Mouse (Mus musculus) urinary bladder, postnatal 10 days (tissue): ENCODE data around the gene Foxl1.
"Not testable (repeated sequence)": the region's sequence is repeated elsewhere in the genome, so short reads cannot be mapped to it uniquely, and the experiment has no call there.

ENCODE experiments used
- DNase-seq: peaks from one replicate; pipeline ENCODE4 v3.0.0; 2022; ENCODE audit warnings: low spot score

The Foxl1 gene

DNA sequence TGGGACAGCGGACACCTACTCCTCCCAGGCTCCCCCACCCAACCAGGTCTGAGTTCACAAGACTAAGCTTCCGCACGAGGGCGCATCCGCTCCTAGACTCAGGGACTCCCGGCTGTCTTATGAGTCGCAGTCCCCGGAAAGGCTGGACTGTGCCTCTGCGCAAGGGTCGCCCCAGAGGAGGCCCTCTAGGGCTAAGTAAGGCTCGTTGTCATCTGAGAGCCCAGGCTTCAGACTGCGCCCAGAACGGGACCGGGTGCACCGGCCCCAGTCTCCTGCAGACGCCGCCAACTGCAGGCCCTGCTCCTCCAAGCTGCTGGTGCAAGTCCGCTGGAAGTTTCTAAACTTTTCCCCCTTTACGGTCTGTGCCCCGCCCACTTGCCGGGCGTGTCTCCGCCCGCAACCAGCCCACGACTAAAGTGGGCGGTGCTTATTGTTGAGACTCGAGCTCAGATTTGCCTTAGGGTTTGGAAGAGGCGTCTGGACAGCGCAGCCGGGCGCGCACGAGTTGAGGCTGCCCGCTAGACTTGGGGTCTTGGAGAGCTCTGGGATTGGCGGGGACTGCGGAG lies 2.3 kb upstream of the Foxl1 start:
- no peak for DNase-seq

DNA sequence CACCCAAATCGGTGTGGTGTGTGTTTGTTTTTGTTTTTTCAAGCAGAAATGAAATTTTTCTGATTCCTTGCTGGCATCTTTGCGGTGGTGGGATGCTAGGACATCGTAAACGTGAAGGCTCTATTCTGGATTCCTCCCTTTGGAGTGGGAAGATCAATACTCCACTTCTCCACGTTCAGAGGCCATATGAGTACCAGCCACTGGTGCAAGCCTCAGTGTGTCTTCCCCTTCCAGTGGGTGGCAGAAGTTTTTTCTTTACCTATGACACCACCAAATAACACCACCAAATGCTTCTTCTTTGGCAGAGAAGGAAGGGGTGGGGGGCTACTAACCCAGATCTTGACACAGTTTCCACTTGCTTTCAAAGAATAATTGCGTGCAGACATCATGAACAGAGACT lies 1.5 kb upstream of the Foxl1 start:
- DNase-seq: no peak

DNA sequence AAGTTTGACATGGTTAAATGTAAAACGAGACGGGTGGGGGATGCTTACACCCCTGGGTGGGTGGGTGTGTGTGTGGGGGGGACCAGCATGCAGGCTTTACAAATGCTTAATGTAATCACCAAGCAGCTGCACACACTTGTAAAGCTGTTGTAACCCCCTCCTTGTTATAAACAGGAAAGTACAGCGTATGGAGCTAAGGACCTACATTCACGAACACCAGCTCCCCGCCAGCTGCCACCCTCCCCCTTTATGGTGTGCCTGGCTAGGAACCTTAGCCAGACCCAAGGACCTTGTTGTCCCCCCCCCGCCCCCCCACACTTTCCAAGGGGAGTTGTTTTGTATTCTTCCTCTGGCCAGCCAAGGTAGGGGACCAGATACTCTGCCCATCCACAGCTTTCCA lies 1.0 kb upstream of the Foxl1 start:
- no peak for DNase-seq

DNA sequence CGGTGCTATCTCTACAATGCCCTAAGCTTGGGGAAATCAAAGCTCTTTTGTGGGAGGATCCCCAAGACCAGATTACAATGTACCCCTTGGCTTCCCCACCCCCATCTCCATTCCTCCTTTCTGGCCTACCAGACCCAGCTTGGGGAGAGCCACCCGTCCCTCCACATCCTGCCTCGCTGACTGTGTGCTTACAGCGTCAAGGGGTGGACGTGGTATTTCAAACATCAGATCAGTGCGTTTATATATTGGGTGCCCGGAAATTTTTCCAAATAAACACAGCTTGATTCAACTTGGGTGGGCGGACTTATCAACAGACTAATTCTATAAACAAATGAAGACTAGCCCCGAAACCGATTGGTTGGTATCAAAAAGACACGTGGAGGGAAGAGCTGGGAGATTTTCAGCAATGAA lies 444 bp upstream of the Foxl1 start:
- no peak for DNase-seq

DNA sequence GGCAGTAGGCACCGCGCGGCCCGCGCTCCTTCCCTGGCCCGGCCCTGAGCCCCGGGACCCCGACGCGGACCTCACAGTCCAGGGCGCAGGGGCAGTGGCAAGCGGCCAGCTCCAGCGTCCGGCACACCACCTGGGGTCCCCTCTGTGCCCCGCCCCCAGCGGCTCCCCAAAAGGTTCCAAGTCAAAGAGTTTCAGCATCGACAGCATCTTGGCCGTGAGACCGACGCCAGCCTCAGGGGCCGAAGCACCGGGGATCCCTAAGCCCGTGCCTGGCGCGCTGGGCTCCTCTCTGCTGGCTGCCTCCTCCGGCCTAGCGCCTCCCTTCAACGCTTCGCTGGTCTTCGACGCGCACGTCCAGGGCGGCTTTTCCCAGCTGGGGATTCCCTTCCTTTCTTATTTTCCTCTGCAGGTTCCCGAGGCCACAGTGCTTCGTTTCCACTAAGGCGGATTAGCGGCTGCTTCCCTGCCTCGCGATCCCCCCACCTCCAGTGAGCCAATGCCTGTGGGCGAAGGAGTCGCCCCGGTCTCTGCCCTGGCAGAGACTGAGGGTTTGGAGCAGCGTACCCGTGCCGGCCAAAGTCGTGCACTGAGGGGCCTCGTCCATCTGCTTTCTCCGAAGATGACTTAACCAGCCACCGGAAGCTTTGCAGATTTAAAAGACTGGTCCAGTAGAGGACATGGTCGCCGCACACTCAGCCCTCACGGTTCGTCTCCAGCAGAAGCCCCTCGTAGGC lies 958 bp downstream of the Foxl1 start:
- no peak for DNase-seq

DNA sequence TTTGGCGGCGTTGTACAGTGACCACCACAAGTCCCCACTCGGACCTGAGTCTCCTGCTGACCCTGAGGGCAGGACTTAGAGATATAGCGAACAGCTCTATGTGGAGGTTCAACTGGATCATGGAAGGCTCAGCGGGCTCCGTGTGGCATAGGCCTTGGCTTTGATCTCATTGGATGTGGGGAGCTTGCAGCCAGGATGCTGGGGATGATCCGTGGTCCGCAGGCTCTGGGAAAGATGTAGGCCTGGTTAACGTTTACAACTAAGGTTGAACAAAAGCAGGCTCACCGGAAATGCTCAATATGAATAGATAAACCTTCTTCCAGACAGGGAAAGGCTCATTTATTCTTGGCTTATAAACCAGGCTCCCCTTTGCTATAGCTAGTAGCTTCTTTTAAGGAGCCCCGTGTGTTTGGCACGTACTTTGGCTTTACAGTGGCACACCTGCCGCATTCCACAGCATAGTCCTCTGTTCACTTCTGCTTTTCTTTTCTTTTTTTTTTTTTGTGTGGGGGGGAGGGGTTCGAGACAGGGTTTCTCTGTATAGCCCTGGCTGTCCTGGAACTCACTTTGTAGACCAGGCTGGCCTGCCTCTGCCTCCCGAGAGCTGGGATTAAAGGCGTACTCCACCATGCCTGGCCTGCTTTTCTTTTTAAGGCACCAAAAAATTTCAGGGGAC lies 1.7 kb downstream of the Foxl1 start:
- no peak for DNase-seq

DNA sequence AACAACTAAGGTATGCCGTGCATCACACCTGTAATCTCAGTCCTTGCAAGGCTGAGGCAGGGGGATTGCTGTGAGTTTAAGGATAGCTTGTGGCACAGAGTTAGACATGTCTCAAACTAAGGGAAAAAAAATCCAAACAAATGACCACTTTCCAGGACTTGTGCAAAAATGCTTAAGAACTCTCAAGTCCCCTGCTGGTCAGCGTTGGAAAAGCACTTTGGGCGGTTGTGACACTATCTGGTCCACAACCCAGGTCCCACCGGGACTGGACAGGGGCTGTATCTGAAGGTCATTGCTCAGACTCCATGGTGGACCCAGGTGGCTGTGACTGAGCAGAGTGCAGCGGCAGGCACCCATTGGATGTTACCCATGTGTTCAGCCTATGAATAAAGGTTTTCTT lies 2.8 kb downstream of the Foxl1 start:
- no peak for DNase-seq

DNA sequence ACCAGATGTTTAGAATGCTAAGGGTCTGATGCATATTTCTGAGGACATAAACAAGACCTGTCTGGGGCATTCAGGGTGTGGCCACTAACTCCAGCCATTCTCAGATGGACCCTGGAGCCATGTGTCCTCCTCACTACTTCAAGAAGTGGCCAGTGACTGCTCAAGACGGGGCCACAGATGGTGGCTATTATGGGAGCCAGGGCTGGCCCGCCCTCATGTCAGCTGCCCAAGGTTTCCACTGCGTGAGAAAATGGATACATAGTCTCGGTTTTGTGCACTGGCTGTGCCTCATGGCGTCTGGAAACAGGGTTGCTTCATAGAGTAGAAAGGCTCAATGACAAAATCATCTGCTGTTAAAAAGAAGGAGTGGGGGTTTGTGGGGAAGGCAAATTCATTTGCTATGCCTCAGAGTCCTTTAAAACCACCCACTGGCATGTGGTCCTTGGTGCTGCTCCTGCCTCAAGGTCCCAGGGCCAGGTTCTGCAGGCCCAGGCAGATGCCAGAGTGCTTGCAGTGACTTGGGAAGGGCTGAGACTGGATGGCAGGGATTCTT lies 5.3 kb downstream of the Foxl1 start:
- DNase-seq: no peak

DNA sequence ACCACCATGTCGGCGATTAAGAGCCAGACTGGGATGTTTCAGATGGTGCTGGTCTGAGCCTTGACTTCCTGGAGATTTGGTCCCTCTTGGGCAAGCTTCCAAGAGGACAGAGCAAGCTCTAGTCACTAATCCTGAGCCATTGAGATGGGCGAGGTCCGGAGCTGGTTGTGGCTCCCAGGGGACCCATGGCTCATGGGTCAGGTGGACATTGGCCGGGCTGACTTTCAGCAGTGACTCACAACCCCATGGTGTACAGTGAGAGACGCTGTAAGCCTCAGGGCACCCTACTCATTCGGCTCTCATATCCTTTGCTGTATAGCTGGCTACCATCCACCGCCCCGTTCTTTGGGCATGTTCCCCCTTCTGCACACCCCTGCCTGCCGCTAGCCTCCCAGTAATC lies 6.4 kb downstream of the Foxl1 start:
- no peak for DNase-seq

DNA sequence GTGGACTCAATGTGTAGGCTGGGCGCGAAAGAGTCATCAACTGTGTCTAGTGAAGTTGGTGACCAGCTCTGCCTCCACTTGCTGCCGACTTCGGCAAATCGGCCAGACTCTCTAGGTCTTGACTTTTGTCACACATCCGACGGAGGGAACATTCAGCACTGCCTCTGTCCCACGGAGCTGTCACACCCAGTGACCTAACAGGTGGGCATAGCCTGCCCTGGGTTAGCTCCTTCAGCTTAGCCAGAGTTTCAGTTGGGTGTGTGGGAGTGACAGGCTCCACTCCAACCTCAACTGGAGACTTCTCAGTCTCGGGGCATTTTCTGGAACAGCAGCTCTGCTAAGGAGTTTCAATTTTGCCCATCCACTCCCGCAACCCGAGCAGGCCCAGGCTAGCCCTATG lies 6.8 kb downstream of the Foxl1 start:
- no peak for DNase-seq

DNA sequence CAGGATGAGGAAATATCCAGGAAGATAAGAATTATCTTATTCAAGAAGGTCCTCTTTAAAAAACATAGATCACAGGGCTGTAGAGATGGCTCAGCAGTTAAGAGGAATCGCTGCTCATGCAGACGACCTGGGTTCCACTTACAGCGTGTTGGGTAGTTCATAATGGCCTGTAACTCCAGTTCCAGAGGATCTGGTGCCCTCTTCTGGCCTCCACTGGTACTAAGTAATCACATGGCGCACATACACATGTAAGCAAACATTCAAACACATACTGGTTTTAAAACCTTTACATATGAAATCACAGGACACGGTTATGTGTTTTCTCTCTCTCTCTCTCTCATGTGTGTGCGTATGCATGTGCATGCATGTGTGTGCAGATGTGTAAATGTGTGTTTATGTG lies 9.1 kb downstream of the Foxl1 start:
- no peak for DNase-seq

DNA sequence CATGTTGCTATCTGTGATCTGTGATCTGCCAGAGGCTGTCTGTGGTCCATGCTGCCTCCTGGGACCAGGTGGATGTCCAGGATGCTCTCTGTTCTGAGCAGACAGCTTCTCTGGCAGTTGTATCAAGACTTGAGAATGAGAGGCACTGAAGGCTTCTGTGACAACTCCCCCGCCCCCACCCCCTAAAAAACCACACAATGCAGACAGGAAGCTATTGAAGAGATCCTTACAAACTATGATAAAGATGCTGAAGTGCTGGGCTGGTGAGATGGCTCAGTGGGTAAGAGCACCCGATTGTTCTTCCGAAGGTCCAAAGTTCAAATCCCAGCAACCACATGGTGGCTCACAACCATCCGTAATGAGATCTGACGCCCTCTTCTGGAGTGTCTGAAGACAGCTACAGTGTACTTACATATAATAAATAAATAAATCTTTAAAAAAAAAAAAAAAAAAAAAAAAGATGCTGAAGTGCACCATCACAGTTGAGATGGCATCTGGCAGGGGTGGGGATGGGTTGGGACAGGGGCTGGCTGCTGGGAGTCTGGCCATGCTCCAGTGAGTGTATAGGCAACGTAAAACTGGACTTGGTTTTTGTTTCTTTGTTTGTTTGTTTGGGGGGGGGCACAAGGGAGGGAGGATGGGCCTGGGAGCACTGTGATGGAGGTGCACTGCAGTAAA lies 17.9 kb downstream of the Foxl1 start:
- DNase-seq: not testable (repeated sequence)

DNA sequence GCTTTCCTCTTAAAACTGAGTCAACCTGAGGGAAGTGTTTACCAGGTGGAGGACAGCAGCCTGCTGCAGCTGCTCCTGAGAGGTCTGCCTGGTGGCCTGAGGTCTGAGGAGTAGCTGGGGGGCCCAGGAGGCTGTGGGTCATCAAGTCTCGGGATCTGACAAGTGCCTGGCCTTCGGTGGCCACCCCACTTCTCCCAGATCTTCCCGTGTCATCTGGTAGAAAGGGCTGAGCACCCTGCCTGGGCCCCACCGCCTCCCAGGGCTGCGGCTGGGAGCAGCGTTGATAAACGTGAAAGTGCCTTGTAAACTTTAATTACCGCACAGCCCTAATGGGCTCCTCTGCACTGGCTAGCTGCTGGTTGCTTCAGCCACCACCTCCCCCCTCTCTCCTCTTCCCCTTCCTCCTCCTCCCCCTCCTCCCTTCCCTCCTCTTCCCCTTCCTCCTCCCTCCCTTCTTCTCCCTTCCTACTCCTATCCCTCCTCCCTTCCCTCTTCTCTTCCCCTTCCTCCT lies 20.9 kb downstream of the Foxl1 start:
- no peak for DNase-seq

DNA sequence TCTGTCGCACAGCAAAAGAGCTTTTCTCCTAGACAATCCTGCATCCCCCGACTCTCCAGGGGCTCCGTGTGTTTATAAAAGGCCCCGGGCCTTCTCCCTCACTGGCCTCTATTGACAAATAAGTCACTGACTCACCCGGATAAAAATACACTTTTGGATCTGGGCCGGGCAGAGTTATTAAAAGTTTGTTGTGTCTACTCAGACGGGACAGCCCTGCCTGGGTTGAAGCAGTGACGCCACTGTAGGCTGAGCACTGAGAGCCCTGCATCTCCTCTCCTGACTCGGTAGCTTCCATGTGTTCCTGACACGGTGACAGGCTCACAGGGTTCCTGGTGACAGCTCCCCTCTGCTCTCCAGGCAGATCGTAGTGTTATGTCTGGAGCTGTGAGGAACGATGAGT lies 24.7 kb downstream of the Foxl1 start:
- no peak for DNase-seq

DNA sequence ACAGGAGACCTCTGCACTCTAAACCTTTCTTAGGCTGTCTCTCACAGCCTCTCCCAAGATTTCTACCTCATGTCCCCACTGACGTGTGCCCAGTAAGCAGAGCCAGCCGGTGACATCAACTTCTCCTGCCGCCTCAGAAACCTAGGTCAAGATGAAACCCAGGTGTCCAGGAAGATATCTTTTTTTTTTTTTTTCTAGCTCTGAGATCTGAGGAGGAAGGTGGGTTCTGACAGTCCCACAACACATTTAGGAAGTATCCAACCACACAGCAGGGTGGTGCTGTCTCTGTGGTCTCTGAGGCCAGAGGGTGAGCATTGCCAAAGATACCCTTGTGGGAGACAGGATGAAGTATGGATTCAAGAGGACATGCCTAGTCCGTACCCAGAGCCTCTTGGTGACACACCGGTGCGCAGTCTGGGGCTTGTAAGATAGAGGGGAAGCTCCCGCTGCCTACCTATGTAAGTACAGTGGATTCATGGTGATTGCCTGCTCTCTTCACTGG lies 29.3 kb downstream of the Foxl1 start:
- no peak for DNase-seq

DNA sequence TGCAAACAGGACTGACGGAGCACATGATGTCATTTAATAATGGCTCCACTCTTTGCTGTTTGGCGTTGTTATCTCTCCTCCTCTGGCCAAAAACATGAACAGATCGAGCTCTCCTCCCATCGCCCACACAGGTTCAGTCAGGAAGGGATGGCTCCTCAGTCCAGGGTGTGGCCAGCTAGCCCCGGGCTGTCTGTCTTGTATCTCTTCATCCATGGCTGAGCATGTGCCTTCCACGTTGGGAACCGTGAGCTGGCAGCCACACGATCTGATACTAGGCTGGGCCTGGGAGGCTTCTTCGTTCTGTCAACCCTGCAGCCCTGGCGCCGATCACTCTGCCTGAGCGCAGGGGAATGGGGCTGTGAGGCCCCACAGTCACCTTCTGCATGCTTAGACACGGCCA lies 31.1 kb downstream of the Foxl1 start:
- DNase-seq: no peak

DNA sequence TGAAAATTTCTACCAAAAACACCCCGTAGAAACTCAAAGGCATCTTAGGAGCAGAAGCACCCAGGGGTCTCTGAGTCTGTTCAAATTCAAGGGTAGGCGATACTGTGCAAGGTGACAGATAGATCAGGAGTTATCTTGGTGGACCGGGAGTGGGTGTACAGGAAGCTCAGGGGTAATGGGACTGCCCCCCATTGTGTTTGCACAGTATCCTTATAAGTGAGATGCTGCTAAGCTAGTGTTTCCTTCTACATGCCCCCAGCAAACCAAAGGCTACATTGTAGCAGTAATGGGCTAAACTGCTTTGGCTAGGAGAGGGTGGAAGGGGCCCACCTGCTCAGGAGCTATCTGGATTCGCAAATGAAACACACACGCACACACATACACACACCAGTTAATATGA lies 33.7 kb downstream of the Foxl1 start:
- no peak for DNase-seq

DNA sequence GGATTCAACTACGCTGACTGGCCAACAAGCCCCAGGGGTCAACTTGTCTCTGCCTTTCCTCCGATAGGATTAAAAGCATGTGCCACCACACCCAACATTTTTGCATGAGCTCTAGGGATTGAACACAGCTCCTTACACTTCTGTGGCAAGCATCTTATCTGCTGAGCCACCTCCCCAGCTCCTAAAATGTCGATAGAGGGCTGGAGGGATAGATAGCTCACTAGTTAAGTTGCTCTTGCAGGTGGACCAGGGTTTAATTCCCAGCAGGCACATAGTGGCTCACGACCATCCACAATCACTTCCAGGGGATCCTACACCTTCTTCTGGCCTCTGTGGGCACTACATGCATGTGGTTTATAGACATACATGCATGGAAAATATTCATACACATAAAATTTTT lies 34.7 kb downstream of the Foxl1 start:
- DNase-seq: no peak

DNA sequence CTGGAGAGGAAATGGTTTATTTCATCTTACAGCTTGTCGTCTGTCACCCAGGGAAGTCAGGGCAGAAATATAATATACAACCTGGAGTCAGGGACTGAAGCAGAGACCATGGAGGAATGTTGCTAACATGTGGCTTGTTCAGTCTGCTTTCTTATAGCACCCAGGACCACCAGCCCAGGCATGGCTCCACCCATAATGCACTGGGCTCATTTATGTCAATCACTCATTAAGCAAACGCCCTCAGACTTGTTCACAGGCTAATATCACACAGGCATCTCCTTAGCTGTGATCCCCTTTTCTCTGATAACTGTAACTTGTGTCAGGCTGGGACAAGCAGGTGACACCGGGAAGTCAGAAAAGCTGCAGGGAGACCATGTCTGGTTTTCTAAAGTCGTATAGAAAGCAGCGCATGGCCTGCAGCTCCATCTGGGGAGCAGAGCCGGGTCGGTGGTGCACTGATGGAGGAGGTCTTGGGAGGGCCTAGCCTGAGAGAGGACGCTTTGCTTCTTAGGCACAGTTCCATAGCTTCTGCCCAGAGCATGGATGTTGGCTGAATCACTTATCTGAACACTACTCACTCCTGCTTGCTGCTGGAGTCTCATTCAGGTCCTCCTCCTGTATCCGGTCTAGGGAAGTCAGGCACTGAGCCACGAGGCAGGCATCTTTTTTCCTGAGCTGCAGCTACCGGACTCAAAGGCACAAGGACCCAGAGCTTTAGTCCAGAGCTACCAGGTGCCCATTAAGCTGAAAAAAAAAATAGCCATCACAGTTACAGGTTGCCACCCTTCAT lies 35.4 kb downstream of the Foxl1 start:
- DNase-seq: no peak

DNA sequence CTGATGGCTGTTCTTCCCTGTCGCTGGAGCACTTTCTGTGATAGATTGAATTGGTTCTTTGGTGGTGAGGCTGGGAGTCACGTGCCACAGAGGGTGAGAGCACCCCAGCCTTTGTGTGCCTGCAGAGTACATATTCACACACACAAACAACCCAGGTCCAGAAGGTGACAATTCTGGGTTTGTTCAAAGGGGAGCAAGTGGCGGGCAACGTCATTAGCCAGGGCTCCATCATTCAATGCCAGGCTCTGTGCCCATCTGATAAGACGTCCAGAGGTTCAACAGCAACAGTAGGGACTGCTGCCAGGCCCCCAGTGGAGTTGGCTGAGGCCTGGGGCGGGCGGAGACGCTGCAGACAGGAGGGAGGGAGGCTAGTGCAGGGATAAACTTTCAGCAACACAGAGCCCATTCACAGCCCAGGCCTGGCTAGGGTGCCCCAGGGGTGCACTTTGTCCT lies 36.3 kb downstream of the Foxl1 start:
- no peak for DNase-seq

DNA sequence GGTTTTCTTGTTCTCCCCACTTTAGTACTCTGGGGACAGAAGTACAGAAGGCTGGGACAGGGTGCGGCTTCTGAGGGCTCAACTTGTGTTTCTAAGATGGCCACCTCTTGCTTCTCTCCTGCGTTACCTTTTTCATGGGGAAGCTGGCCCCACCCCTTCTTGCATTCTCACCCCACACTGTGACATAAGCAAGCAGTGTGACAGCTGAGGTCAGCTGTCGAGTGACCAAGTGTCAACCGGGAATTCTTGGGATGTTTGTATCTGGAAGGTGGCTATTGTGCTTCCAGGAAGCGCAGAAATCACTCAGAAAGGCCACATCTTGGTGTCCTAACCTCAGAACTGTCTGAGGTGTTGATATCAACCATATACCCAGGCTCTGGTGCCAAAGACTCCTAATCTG lies 40.3 kb downstream of the Foxl1 start:
- no peak for DNase-seq

DNA sequence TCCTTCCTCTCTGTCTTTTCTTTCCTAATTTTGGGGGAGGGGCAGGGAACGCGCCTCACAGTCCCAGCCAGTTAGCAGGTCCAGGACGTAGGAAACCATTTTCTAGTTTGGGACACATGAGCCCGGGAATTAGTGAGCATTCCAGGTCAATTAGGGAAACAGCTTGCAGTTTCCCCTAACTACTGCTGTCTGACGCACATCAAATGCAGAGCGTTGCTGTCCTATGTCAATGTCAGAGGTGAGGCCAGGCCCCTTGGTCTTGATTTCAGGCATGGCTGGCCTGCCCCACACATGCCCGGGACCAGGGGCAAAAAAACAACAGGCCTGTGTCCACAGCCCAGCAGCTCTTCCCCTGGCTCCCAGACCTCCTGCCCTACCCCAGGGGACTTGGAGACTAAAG lies 42.4 kb downstream of the Foxl1 start:
- no peak for DNase-seq
